Mouse (Mus musculus): Measurements from ENCODE around the gene Majin. TPM values are rescaled to one million over a fixed set of nuclear protein-coding genes. Genes with fewer than 3 reads are reported as not detected.
A peak's percentile ranks its signal among the peaks of the same experiment; 100 is the strongest.

Majin gene
- total and polyA plus RNA-seq, 3 experiments = 0.20 TPM; not detected in 2

- Histone ChIP-seq H3K36me3 (ENCODE audit: control insufficient read depth, insufficient read depth, low read length) (no peaks in the 10 kb centered on the region), H3K4me3 (no peak overlapping the region), H3K79me2 (replicated peaks; ENCODE audit: control insufficient read depth, insufficient read depth, low read length) (no peaks in the 10 kb centered on the region), H3K27me3 (ENCODE audit: control insufficient read depth, insufficient read depth, low read length) (no peaks in the 10 kb centered on the region), H3K27ac (no peak overlapping the region), H3K9ac (ENCODE audit: low read depth, low read length) (no peak overlapping the region), H3K4me1 (ENCODE audit: control insufficient read depth, insufficient read depth, low read length) (peaks cover 9% of the 10 kb centered on the region)
- WGBS = 83% methylated on average over 9 of the region's 9 CpGs
- intact Hi-C loops (cut with DNase I) = no loop called here
- TF ChIP-seq POLR2A (IDR thresholded peaks at IDR 0.05; ENCODE audit: insufficient read depth, low read depth, low read length) (no peak), EP300 (IDR thresholded peaks at IDR 0.05; ENCODE audit: insufficient read depth, low read depth, low read length) (no peak), CTCF (IDR thresholded peaks at IDR 0.05) (no peak)
- no peak for DNase-seq
These were observed 86.5 kb downstream of the Majin start for GRCm38 (mm10) chr19:6270661-6271060.

- Histone ChIP-seq H3K36me3 (ENCODE audit: control insufficient read depth, insufficient read depth, low read length) (no peaks in the 10 kb centered on the region), H3K4me3 (no peak overlapping the region), H3K9ac (ENCODE audit: low read depth, low read length) (no peak overlapping the region), H3K27ac (no peak overlapping the region), H3K27me3 (ENCODE audit: control insufficient read depth, insufficient read depth, low read length) (no peaks in the 10 kb centered on the region), H3K79me2 (replicated peaks; ENCODE audit: control insufficient read depth, insufficient read depth, low read length) (no peaks in the 10 kb centered on the region), H3K4me1 (ENCODE audit: control insufficient read depth, insufficient read depth, low read length) (peaks cover 13% of the 10 kb centered on the region)
- TF ChIP-seq CTCF (IDR thresholded peaks at IDR 0.05) (no peak), EP300 (IDR thresholded peaks at IDR 0.05; ENCODE audit: insufficient read depth, low read depth, low read length) (no peak), POLR2A (IDR thresholded peaks at IDR 0.05; ENCODE audit: insufficient read depth, low read depth, low read length) (no peak)
- intact Hi-C loops (cut with DNase I) = no loop called here
- DNase-seq = no peak
- WGBS = 80% methylated on average over 8 of the region's 8 CpGs
These were observed 87.0 kb downstream of the Majin start for GRCm38 (mm10) chr19:6271206-6271605.

- TF ChIP-seq POLR2A (IDR thresholded peaks at IDR 0.05; ENCODE audit: insufficient read depth, low read depth, low read length) (no peak), EP300 (IDR thresholded peaks at IDR 0.05; ENCODE audit: insufficient read depth, low read depth, low read length) (no peak), CTCF (IDR thresholded peaks at IDR 0.05) (no peak)
- DNase-seq = no peak
- intact Hi-C loops (cut with DNase I) = no loop called here
- H3K27ac ChIP-seq = no peak overlapping the region
- no peak overlapping the region for H3K9ac ChIP-seq (ENCODE audit: low read depth, low read length)
- H3K4me1 ChIP-seq (ENCODE audit: control insufficient read depth, insufficient read depth, low read length) = peaks cover 13% of the 10 kb centered on the region
- no peak overlapping the region for H3K4me3 ChIP-seq
- 90% methylated on average over 7 of the region's 7 CpGs for WGBS
- no peaks in the 10 kb centered on the region for H3K27me3 ChIP-seq (ENCODE audit: control insufficient read depth, insufficient read depth, low read length)
- no peaks in the 10 kb centered on the region for H3K79me2 ChIP-seq (replicated peaks; ENCODE audit: control insufficient read depth, insufficient read depth, low read length)
- no peaks in the 10 kb centered on the region for H3K36me3 ChIP-seq (ENCODE audit: control insufficient read depth, insufficient read depth, low read length)
These were observed 87.9 kb downstream of the Majin start for GRCm38 (mm10) chr19:6272053-6272452.

GRCm38 (mm10) chr19:6272738-6273137 is 88.5 kb downstream of the Majin start:
- Histone ChIP-seq H3K27me3 (ENCODE audit: control insufficient read depth, insufficient read depth, low read length) (no peaks in the 10 kb centered on the region), H3K4me1 (ENCODE audit: control insufficient read depth, insufficient read depth, low read length) (peaks cover 13% of the 10 kb centered on the region), H3K4me3 (no peak overlapping the region), H3K27ac (peak overlapping the region; percentile 77), H3K9ac (ENCODE audit: low read depth, low read length) (no peak overlapping the region), H3K79me2 (replicated peaks; ENCODE audit: control insufficient read depth, insufficient read depth, low read length) (no peaks in the 10 kb centered on the region), H3K36me3 (ENCODE audit: control insufficient read depth, insufficient read depth, low read length) (no peaks in the 10 kb centered on the region)
- 30% methylated on average over 4 of the region's 4 CpGs for WGBS
- intact Hi-C loops (cut with DNase I) = no loop called here
- no peak for DNase-seq
- TF ChIP-seq EP300 (IDR thresholded peaks at IDR 0.05; ENCODE audit: insufficient read depth, low read depth, low read length) = no peak
- no peak for TF ChIP-seq CTCF (IDR thresholded peaks at IDR 0.05)
- TF ChIP-seq POLR2A (IDR thresholded peaks at IDR 0.05; ENCODE audit: insufficient read depth, low read depth, low read length) = 0 out of 2 replicates have a peak, but pooled peaks have one; percentile 19

- no peak for DNase-seq
- intact Hi-C loops (cut with DNase I) = no loop called here
- no peaks in the 10 kb centered on the region for H3K79me2 ChIP-seq (replicated peaks; ENCODE audit: control insufficient read depth, insufficient read depth, low read length)
- peak overlapping the region; percentile 77 for H3K27ac ChIP-seq
- H3K4me3 ChIP-seq = no peak overlapping the region
- peaks cover 12% of the 10 kb centered on the region for H3K4me1 ChIP-seq (ENCODE audit: control insufficient read depth, insufficient read depth, low read length)
- no peaks in the 10 kb centered on the region for H3K36me3 ChIP-seq (ENCODE audit: control insufficient read depth, insufficient read depth, low read length)
- no peaks in the 10 kb centered on the region for H3K27me3 ChIP-seq (ENCODE audit: control insufficient read depth, insufficient read depth, low read length)
- WGBS = 75% methylated on average over 4 of the region's 4 CpGs
- no peak overlapping the region for H3K9ac ChIP-seq (ENCODE audit: low read depth, low read length)
- TF ChIP-seq CTCF (IDR thresholded peaks at IDR 0.05) = no peak
- TF ChIP-seq POLR2A (IDR thresholded peaks at IDR 0.05; ENCODE audit: insufficient read depth, low read depth, low read length) = no peak
- TF ChIP-seq EP300 (IDR thresholded peaks at IDR 0.05; ENCODE audit: insufficient read depth, low read depth, low read length) = no peak
These were observed 89.4 kb downstream of the Majin start for GRCm38 (mm10) chr19:6273592-6273991.

Small RNAs within 50 kb of the gene (microRNA-seq; reads per million reads assigned to microRNA genes)
- 19.3 to 38.7 reads per million in 2 experiments for gene Mir192
- 18.5 to 42.6 reads per million in 2 experiments for gene Mir194-2

Other genes starting within 250 kb of the Majin start
- 10 to 100 TPM in 1 of 2 experiments, 1 to 10 TPM in 1; 8.6 to 10.9 TPM for gene Pola2, start 220.2 kb upstream of the Majin start, total RNA-seq (2021)
- gene Pola2, start 220.2 kb upstream of the Majin start, polyA plus RNA-seq (2012; rRNA removed) = 27.9 and 38.7 TPM in 2 replicates
- gene Slc22a20, start 198.2 kb upstream of the Majin start, total RNA-seq (2021) = not detected
- not detected in 2 replicates for gene Slc22a20, start 198.2 kb upstream of the Majin start, polyA plus RNA-seq (2012; rRNA removed)
- gene Capn1, start 168.5 kb upstream of the Majin start, total RNA-seq (2021) = 10 to 100 TPM; 26.4 to 26.8 TPM
- 21.5 and 26.2 TPM in 2 replicates for gene Capn1, start 168.5 kb upstream of the Majin start, polyA plus RNA-seq (2012; rRNA removed)
- gene Syvn1, start 137.8 kb upstream of the Majin start, total RNA-seq (2021) = 10 to 100 TPM; 21.3 to 24.2 TPM
- 17.1 and 23.1 TPM in 2 replicates for gene Syvn1, start 137.8 kb upstream of the Majin start, polyA plus RNA-seq (2012; rRNA removed)
- 10 to 100 TPM; 37.1 to 39.0 TPM for gene Mrpl49, start 126.6 kb upstream of the Majin start, total RNA-seq (2021)
- gene Mrpl49, start 126.6 kb upstream of the Majin start, polyA plus RNA-seq (2012; rRNA removed) = 23.5 and 33.0 TPM in 2 replicates
- gene Fau, start 126.5 kb upstream of the Majin start, total RNA-seq (2021) = 100 to 1,000 TPM; 550 to 636 TPM
- gene Fau, start 126.5 kb upstream of the Majin start, polyA plus RNA-seq (2012; rRNA removed) = 265 and 386 TPM in 2 replicates
- gene Znhit2, start 123.2 kb upstream of the Majin start, total RNA-seq (2021) = 10 to 100 TPM in 1 of 2 experiments, 1 to 10 TPM in 1; 9.9 to 13.4 TPM
- gene Znhit2, start 123.2 kb upstream of the Majin start, polyA plus RNA-seq (2012; rRNA removed) = 12.3 and 14.4 TPM in 2 replicates
- 1 to 10 TPM; 2.7 to 3.7 TPM for gene Tm7sf2, start 116.0 kb upstream of the Majin start, total RNA-seq (2021)
- gene Tm7sf2, start 116.0 kb upstream of the Majin start, polyA plus RNA-seq (2012; rRNA removed) = 9.3 and 11.9 TPM in 2 replicates
- 10 to 100 TPM; 19.1 to 22.0 TPM for gene Vps51, start 107.2 kb upstream of the Majin start, total RNA-seq (2021)
- gene Vps51, start 107.2 kb upstream of the Majin start, polyA plus RNA-seq (2012; rRNA removed) = 35.1 and 39.0 TPM in 2 replicates
- gene Tmem262, start 104.4 kb upstream of the Majin start, total RNA-seq (2021) = not detected
- gene Tmem262, start 104.4 kb upstream of the Majin start, polyA plus RNA-seq (2012; rRNA removed) = not detected in 2 replicates
- gene Gm28374, start 102.1 kb upstream of the Majin start, total RNA-seq (2021) = not detected
- not detected in 2 replicates for gene Gm28374, start 102.1 kb upstream of the Majin start, polyA plus RNA-seq (2012; rRNA removed)
- 10 to 100 TPM; 13.8 to 15.6 TPM for gene Zfpl1, start 99.4 kb upstream of the Majin start, total RNA-seq (2021)
- 47.5 and 50.7 TPM in 2 replicates for gene Zfpl1, start 99.4 kb upstream of the Majin start, polyA plus RNA-seq (2012; rRNA removed)
- gene Cdca5, start 99.4 kb upstream of the Majin start, total RNA-seq (2021) = not detected
- gene Cdca5, start 99.4 kb upstream of the Majin start, polyA plus RNA-seq (2012; rRNA removed) = 0.09 and 0.27 TPM in 2 replicates
- gene AC131692.1, start 90.0 kb upstream of the Majin start, total RNA-seq (2021) = not detected
- not detected in 2 replicates for gene AC131692.1, start 90.0 kb upstream of the Majin start, polyA plus RNA-seq (2012; rRNA removed)
- not detected for gene Naaladl1, start 78.6 kb upstream of the Majin start, total RNA-seq (2021)
- not detected in 2 replicates for gene Naaladl1, start 78.6 kb upstream of the Majin start, polyA plus RNA-seq (2012; rRNA removed)
- 10 to 100 TPM in 1 of 2 experiments, 1 to 10 TPM in 1; 8.7 to 10.3 TPM for gene Sac3d1, start 65.7 kb upstream of the Majin start, total RNA-seq (2021)
- 13.1 and 15.4 TPM in 2 replicates for gene Sac3d1, start 65.7 kb upstream of the Majin start, polyA plus RNA-seq (2012; rRNA removed)
- gene Snx15, start 56.1 kb upstream of the Majin start, total RNA-seq (2021) = 10 to 100 TPM; 14.1 to 16.6 TPM
- gene Snx15, start 56.1 kb upstream of the Majin start, polyA plus RNA-seq (2012; rRNA removed) = 22.0 and 29.5 TPM in 2 replicates
- gene Batf2, start 43.4 kb upstream of the Majin start, total RNA-seq (2021) = 1 to 10 TPM in 1 of 2 experiments, under 1 TPM in 1; 0.98 to 1.6 TPM
- gene Batf2, start 43.4 kb upstream of the Majin start, polyA plus RNA-seq (2012; rRNA removed) = 2.3 and 3.2 TPM in 2 replicates
- gene Arl2, start 42.8 kb upstream of the Majin start, total RNA-seq (2021) = 10 to 100 TPM; 62.1 to 72.9 TPM
- 153 and 155 TPM in 2 replicates for gene Arl2, start 42.8 kb upstream of the Majin start, polyA plus RNA-seq (2012; rRNA removed)
- gene Gpha2, start 42.0 kb downstream of the Majin start, total RNA-seq (2021) = not detected
- gene Gpha2, start 42.0 kb downstream of the Majin start, polyA plus RNA-seq (2012; rRNA removed) = 0.27 TPM in 1 of 2 replicates, not detected in the other
- gene Ppp2r5b, start 51.5 kb downstream of the Majin start, total RNA-seq (2021) = 10 to 100 TPM; 34.8 to 35.1 TPM
- gene Ppp2r5b, start 51.5 kb downstream of the Majin start, polyA plus RNA-seq (2012; rRNA removed) = 36.8 and 40.6 TPM in 2 replicates
- gene Atg2a, start 57.3 kb downstream of the Majin start, total RNA-seq (2021) = 10 to 100 TPM; 20.5 to 24.5 TPM
- gene Atg2a, start 57.3 kb downstream of the Majin start, polyA plus RNA-seq (2012; rRNA removed) = 26.3 and 26.7 TPM in 2 replicates
- 100 to 1,000 TPM in 1 of 2 experiments, 10 to 100 TPM in 1; 98.0 to 120 TPM for gene Ehd1, start 92.3 kb downstream of the Majin start, total RNA-seq (2021)
- gene Ehd1, start 92.3 kb downstream of the Majin start, polyA plus RNA-seq (2012; rRNA removed) = 111 and 142 TPM in 2 replicates
- gene Cdc42bpg, start 122.1 kb downstream of the Majin start, total RNA-seq (2021) = 10 to 100 TPM; 11.7 to 13.9 TPM
- 7.0 and 7.7 TPM in 2 replicates for gene Cdc42bpg, start 122.1 kb downstream of the Majin start, polyA plus RNA-seq (2012; rRNA removed)
- gene Men1, start 150.6 kb downstream of the Majin start, total RNA-seq (2021) = 10 to 100 TPM; 13.9 to 14.0 TPM
- gene Men1, start 150.6 kb downstream of the Majin start, polyA plus RNA-seq (2012; rRNA removed) = 19.4 and 19.6 TPM in 2 replicates
- gene Map4k2, start 156.7 kb downstream of the Majin start, total RNA-seq (2021) = 10 to 100 TPM; 36.1 to 38.4 TPM
- gene Map4k2, start 156.7 kb downstream of the Majin start, polyA plus RNA-seq (2012; rRNA removed) = 88.9 and 107 TPM in 2 replicates
- gene Sf1, start 179.3 kb downstream of the Majin start, total RNA-seq (2021) = 100 to 1,000 TPM in 1 of 2 experiments, 10 to 100 TPM in 1; 93.0 to 103 TPM
- 51.7 and 58.5 TPM in 2 replicates for gene Sf1, start 179.3 kb downstream of the Majin start, polyA plus RNA-seq (2012; rRNA removed)
- gene Pygm, start 200.0 kb downstream of the Majin start, total RNA-seq (2021) = 1,000 to 10,000 TPM; 1,101 to 1,298 TPM
- 1,120 and 1,632 TPM in 2 replicates for gene Pygm, start 200.0 kb downstream of the Majin start, polyA plus RNA-seq (2012; rRNA removed)
- gene Rasgrp2, start 215.0 kb downstream of the Majin start, total RNA-seq (2021) = 10 to 100 TPM; 43.3 to 48.0 TPM
- 90.1 and 97.2 TPM in 2 replicates for gene Rasgrp2, start 215.0 kb downstream of the Majin start, polyA plus RNA-seq (2012; rRNA removed)
- 1 to 10 TPM; 4.5 to 5.2 TPM for gene Nrxn2, start 234.3 kb downstream of the Majin start, total RNA-seq (2021)
- gene Nrxn2, start 234.3 kb downstream of the Majin start, polyA plus RNA-seq (2012; rRNA removed) = 3.4 TPM in 2 replicates

Data from heart, adult 2 months (tissue).